Mouse (Mus musculus) right cerebral cortex, adult 18-20 months (tissue): Measurements from ENCODE around the gene Cftr.
A peak's percentile ranks its signal among the peaks of the same experiment; 100 is the strongest.

Experiments
- DNase-seq: peaks from one replicate; pipeline ENCODE4 v3.0.0; 2022; ENCODE audit warnings: mixed read lengths

Gene Cftr

DNA sequence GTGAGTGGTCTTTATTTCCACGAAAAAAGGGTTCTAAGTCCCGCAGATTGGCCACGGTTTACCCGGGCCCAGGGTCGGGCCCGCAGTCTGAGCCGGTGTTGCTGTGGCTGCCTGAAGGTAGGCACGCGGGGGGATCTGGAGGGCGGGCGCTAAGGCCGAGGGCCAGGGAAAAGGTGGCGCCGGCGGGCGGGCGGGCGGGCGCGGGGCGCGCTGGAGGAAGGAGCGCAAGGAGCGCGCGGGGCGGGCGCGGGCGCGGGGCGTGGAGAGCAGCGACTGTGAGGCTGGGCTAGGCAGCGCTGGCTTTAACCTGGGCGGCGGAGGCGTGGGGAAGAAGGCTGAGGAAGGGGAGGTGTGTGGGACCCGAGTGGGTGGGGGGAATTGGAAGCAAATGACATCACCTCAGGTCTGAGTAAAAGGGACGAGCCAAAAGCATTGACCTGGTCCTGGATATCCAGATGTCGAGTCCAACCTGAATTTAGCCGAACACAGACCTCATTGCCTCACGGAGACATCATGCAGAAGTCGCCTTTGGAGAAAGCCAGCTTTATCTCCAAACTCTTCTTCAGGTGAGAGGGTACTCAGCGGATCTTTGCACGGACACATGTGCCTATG, at the start of gene Cftr:
Cftr (plus strand) TSS at position 377 of the 612 bp plus-strand sequence.
- DNase-seq: peak; percentile 3

DNA sequence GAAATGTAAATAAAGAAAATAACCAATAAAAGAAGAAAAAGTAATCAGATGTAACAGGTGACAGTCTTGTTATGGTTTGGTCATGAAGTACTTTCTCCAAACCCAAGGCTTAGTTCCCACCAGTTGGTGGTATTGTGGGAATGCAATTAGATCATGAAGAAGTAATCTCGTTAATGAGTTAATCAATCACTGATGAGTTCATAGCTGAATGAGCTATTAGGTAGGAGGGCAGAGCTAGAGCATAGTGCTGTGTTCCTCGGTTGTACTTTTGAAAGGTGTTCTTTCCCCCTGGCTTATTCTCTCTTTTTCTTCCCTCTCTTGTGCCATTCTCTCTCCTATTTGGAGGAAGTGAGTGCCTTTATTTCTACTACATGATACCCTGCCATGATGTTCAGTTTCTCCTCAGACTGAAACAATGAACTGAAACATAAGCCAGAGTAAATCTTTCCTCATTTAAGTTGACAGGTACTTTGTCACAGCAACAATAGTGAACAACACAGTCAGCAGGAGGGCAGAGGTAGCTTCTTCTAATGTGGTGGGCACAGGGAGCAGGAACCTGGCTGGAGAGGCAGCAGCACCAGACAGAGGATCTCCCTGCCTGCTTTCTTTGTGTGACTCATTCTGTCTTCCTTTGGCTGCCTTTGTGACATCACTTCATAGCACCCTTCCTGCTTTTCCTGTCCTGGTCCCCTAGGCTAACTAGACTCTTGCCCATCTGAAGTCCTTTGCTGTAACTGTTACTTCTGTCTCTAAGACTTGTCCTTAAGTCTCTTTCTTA, 43.1 kb upstream of the Cftr start:
- no peak for DNase-seq

DNA sequence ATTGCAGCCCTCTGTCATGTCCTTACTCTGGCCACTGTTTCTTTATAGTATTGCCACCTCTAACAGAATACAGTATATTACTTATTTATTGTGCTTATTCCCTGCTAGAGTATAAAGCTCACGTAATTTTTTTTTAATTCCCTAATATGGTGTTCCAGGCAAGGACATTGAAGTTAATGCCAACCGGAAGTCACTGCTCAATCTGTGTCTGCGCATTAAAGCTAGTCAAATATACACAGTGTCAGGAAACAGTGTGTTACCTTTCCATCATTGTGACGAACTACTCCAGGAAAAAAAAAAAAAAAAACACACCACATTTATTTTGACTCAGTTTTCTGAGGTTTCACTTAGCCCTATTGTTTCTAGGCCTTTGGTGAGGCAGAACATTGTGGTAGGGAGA, 42.4 kb upstream of the Cftr start:
- no peak for DNase-seq

DNA sequence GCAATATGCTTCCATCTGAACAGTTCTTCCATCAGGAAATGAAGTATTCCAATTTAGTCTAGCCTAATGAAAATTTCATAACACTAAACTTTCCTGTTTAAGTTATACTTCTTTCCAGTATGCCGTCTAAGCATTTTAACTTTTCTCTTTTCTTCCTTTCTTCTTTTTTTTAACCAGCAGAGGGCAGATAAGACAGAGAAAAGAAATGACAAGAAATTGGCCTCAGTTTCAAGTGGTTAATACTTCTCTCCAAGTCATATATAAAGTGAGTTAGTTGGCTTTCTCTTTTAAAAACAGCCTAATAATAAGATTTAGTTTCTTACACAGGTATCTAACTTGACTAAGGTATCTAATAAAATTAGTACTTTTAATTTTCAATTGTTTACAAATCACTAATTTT, 35.2 kb upstream of the Cftr start:
- no peak for DNase-seq

DNA sequence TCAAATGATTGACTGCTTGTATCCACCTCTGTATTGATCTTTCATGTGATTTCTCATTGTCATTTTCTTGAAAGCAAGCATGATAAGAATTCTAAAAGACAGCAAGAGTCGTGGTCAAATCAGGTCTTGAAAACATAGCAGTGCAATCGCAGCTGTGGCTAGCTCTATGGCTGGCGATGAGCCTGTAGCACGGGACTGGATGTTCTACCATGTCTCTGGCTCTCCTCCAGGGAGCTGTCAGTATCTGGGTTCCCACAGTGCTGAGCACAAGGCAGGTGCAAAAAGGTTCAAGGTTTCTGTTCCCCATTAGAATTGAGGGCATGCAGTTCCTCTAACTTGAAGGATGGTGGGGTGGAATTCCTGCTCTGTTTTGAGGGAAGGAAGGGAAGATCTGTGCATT, 17.5 kb upstream of the Cftr start:
- no peak for DNase-seq

DNA sequence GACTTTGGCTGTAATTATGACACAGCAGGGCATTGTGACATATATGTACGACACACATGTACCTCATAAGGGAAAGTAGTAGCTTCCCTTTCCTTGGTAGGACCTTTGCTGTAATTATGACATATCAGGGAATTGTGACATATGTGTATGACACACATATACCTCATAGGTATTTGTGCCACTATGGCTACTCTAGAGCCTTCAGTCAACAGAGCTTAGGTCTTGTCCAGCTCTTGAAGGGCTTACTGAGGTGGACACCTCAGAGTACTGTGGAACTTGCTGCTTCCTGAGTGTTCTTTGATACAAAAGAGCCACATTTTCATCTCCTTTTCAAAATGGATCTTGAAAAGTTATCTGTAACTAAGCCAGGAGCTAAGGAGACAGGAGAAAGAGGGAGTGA, 869 bp upstream of the Cftr start:
- no peak for DNase-seq

DNA sequence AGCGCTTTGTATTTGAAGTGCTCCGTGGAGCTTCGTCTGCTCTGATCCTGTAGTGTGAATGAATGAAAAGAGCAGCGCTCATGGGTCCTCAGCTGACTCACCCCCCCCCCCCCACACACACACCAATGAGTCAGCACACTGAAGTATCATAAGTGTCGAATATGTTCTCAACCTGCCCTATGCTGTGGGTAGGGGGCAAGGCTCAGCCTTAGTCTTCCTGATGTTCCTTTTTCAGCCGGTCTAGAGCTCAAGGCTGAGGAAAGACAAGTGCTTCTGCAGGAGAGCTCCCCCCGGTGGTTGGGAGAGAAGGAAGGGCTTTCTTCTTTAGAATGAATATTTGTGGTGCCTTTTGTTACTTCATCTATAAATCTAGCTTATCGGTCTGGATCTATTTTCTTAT, 1.1 kb downstream of the Cftr start:
- peak; percentile 29 for DNase-seq

DNA sequence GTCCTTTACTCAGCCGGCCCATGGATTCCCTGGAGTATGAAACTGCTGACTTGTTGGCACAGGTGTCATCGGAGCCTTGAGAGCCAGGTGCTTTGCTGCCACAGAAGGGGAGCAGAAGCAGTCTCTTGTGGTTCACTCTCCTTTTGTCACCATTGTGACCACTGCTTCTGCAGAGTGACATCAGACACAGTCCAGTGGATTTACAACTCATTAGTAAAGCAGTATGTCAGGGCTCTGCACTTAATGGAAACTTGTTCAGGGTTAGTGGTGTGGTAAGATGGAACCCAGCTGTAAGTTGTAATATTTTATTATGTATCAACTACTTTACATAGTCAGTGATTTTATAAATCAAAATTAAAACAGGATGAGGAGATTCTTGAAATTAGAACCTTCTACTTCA, 7.0 kb downstream of the Cftr start:
- no peak for DNase-seq

DNA sequence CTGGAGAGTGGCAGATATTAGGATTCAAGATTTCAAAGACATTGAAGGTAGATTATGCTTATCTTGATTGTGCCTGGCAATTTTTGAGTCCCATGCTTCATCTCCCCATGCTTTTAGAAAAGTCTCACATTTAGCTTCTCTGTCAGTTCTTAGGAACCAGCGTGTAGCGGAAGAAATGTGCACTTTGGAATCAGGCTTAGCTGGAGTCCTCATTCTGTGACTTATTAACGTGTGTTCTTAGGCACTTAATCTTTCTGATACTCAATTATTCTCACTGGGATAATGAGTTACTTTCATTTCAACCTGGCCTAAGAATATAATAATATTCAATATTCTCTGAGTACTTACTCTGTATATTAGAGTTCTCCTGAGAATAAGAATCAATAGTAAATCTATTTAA, 10.2 kb downstream of the Cftr start:
- DNase-seq: no peak

DNA sequence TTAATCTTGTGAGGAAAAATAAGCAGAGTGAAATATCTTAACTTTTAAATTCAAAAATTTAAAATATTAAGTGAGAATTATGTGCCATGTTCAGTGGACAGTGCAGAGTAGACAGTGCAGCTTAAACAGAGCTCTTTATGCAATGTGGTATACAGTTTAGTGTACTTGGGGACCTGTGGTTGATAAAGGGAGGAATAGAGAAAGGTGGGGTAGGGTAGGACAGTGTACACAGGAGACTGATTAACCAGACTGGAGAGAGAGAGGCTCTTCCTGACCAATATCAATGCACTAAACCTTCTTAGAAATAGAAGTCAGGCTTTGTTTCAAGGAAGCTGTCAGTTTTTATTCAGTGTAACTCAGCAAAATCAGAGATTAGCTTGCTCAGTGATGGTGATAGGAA, 12.4 kb downstream of the Cftr start:
- DNase-seq: no peak

DNA sequence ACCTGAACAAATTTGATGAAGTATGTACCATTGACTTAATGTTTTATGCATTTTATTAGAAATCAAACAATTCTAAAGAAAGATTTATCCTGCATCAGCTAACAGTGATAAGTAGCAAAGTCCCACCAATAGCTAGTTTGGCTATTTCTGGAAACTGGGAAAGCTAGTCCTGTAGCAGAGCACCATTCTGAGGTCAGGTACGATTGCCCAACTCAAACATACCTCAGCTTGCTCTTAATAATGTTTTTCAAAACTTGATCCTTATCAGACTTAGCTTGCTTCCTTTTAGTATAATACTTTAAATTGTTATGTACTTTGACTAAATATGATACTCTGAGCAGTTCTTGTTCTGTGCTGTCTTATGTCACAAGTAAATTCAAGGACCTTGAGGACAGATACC, 50.2 kb downstream of the Cftr start:
- DNase-seq: no peak

DNA sequence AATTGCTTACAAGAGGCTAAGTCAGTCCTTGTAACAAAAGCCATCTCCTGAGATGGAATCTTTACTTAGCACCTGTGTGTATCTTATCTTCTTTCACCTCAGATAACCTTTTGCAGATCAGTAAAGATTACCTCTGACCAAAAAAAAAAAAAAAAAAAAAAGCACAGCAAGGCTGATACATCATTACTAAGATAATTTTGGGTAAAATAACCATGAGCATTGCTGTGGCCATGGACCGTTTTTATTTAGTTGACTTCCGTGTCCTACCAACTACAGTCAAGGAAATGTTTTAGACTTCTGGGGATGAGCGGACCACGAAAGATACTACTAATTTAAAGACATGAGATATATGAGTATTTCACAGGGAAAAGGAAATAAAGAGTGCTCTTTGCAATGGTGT, 52.7 kb downstream of the Cftr start:
- DNase-seq: no peak

DNA sequence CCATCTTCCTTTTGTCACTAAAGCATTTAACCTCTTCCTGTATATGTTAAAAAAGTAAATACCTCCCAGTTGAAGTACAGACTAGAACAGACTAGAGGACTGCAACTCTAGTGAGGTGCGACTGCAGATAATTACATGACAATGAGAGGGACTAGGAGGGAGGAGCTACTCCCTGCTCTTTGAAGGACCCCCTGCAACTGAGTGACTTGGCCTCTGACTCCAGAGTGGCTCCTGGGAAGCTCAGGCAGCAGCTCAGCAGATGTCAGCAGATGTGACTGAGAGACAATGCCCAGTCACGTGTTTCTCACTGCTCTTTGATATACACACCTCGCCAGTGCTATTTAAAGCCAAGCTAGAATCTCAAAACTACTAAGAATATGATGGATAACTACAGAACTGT, 54.7 kb downstream of the Cftr start:
- DNase-seq: no peak

DNA sequence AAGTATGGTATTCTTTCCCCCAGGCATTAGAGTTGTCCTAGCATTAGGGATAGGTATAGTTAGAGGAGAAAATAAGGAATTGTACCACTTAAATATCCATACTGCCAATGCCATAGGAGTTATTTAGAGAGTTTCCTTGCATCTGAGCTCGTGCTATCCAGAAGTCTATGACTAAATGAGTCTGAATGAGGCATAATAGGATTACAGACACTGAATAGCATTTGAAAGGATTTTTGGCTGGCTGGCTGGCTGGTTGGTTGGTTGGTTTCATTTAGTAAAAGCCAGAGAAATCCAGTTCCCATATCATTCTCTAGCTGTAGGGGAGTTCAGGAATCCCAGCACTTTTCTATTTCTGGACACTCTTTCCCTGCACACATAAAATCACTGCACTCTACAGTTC, 76.0 kb downstream of the Cftr start:
- DNase-seq: no peak

DNA sequence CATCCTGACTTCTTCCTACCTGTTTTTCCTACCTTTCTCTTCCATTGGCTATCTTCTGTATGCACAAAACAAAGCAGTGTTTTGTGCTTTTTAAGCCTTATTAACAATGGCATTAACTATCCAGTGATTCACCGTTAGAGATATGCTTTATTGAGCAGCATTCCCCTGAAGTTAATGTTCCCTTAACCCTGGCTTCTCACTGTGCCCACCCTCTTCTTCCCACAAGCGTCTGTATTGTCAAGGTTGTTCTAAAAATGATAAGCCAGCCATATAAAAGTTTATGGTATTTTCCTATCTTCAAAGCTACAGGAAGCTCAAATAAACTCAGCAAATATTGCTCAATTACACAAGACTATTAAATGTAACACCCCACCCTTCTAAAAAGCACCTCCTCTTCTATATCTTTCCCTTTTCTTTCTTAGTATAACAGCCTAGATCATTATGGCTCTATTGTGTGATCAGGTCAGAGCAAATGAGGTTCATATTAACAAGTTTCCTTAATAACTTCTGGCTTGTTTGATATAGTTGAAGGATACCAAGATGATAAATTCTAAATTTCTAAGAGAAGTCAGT, 77.5 kb downstream of the Cftr start:
- no peak for DNase-seq

DNA sequence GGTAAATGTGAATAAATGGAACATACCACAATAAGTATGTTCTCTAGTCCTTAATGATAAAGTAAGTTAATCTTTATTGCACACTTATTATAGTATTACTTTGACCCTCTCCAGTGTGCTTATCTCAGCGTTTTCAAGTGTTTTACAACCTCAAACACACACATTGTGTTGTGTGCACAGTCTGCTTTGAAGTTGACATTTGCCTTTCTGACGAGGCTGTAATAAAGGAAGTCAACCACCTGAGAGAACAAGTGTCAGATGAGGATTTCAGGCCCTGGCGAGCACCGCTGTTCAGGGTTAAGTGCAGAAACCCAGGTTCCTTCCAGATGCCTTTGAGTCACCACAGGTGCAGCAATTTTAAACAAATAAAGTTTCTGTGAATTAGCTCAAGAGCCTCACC, 78.0 kb downstream of the Cftr start:
- DNase-seq: no peak

DNA sequence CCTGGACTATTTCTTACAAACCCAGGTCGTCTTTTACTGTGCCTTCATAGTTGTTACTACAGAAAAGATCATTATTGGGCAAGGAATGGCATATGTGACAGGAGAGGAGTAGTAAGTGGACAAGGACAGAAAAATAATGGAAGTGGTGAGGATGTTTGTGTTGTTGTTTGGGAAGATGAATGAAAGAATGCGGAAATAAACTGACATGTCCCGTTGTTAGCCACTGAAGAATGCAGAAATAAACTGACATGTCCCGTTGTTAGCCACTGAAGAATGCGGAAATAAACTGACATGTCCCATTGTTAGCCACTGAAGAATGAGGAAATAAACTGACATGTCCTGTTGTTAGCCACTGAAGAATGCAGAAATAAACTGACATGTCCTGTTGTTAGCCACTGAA, 84.1 kb downstream of the Cftr start:
- no peak for DNase-seq

DNA sequence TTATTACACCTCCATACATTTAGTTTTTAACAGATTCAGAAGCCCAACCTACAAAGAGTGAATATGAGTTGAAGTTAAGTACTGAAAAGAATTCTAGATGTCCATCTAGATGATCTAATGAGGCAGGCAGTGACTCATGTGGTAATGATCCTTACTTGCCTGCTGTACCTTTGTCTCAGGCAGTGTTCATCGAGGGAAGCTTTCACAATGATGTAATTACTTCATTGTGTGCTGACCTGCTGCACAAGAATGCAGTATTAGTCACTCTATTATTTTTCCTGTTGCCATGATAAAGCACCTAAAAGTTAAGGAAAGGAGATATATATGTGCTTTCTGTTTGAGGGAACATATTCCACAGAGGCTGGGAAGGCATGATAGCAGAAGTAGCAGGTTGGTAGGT, 100.5 kb downstream of the Cftr start:
- no peak for DNase-seq

DNA sequence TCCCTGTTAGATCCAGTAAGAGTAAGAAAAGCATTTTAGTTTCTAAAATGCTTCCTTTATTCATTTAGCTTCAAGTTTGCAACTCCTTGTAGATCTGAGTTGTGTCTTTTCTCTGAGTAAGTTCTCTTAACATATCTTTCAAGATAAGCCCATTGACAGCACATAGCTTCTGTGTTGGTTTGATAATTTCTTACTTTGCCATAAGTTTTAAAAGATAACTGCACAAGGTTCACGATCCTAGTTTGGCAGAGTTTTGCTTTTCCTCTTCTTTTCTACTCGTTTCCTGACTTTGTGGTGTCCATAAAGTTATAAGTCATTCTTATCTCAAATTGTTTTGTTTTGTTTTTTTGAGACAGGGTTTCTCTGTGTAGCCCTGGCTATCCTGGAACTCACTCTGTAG, 130.3 kb downstream of the Cftr start:
- DNase-seq: no peak

DNA sequence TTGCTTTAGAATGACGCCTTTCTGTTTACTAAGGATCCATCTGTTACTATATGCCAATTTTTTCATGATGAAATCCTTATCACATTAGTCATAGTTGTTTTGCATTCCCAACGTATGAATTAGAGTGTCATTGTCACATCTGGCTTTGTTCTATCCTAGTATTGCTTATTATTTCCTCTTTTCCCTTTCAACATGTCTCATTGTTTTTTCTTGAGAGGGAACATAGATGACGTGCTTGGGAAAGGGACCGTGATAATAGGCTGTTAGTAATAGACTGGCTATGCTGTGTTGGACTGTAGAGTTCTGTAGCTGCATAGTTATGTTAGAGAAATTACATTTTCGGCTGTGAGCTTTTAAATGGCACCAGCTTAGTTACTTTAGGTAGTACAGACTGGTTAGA, 131.6 kb downstream of the Cftr start:
- no peak for DNase-seq

DNA sequence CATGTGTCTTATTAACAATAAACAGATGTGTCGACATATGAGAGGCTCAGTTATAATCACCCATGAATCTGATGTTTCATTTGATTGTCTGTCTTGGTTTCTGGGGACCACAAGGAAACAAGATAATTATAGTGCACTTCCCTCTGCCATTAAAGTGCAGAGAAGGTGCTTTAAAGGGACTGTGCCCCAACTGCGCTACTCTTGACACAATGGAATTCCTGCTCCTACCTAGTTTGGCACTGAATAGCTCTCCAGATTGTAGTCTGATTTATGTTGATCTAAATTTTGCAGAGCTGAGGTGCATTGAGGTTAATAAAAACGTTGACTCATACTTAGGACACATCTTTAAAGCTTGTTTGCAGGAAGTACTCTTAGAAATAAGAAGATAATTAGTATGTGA, 132.7 kb downstream of the Cftr start:
- no peak for DNase-seq

DNA sequence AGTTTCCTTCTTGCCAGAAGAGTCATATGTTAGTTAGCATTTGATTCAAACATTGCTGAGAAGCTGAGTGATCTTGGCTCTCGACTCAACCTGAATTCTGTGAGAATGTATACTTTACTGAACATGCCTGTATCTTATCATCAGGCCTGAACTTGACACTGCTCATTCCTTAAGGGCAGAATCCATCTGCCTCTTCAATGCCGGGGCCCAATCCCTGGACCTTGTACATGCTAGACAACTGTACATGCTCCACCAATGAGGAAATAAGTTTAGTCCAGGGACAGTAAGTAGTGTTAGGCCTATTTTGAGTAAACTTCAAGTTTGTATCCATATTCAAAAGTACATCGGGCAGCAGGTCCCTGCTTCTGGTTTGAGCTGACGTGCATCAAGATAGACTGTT, 134.6 kb downstream of the Cftr start:
- no peak for DNase-seq

DNA sequence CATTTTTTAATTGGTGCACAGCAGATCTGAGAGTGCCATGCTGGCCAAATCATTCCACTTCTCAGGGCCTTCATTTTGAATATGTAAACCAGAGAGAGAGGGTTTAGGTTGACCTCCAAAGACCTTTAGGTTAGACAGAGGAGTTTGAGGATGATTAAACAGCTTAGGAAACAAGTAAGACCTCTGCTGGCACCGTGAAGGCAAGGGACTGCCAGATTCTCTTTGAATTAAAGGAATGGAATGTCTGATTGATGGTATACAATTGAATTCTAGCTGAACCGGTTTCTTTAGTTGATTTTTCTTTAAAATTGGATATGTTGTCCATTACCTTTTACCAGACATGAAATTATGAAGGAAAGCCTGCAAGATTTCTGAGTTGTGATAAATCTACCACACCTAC, 140.5 kb downstream of the Cftr start:
- no peak for DNase-seq

DNA sequence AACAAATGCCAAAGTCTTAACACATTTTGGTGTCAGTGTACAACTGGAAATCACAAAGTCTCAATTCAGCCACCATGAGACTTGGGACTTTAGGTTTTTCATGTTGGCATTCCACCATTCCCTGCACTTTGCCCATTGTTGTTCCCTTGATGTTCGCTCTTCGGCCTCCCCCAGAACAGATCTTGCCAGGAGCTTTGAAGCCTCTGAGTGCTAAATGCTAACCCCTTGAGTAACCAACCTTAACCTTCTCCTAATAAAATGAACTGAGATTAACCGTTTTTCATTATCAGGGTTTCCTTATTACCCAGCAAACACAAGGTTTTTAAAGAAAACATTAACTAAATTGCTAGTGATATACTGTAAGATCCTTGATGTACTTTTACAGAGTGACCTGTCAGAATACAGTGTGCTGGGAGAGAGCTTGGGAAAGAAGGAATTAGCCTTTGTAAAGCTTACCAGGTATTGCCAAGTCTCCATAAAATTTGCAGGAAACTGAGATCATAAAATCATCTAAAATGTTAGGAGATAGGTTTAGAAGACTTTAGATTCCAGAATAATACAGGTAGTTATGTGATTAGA, 144.0 kb downstream of the Cftr start:
- DNase-seq: no peak
